Mouse (Mus musculus): Measurements from ENCODE around the gene Olfr560. TPM values are rescaled to one million over a fixed set of nuclear protein-coding genes. Genes with fewer than 3 reads are reported as not detected.

Olfr560 gene
- polyA plus RNA-seq (2014; fragmentation: Nextera tagmentation; extraction: Ambion mirVana): not detected in 2 replicates

GRCm38 (mm10) chr7:102759266-102759665 is at the start of gene Olfr560, which contains the start of gene Olfr78:
Gene Olfr560 (minus strand): TSS chr7:102759366.
Gene Olfr78 (minus strand): TSS chr7:102759471.
- ATAC-seq (ENCODE audit: insufficient number of reproducible peaks, insufficient read depth, low FRiP score, low read depth): no peak
- 71% methylated on average over 4 of the region's 4 CpGs for WGBS
- Histone ChIP-seq H3K36me3 (ENCODE audit: control insufficient read depth, insufficient read depth, low read length) (no peaks in the 10 kb centered on the region), H3K4me2 (ENCODE audit: low read length) (no peak within 1 kb of the TSS), H3K9me3 (ENCODE audit: control insufficient read depth, low read length) (no peaks in the 10 kb centered on the region), H3K4me3 (ENCODE audit: control insufficient read depth in 1 of 2, insufficient read depth in 1 of 2, low read depth in 1 of 2, low read length in 2 of 2) (no peak within 1 kb of the TSS), H3K27me3 (ENCODE audit: control insufficient read depth, insufficient read depth, low read length) (no peaks in the 10 kb centered on the region), H3K9ac (ENCODE audit: low read length) (no peak within 1 kb of the TSS), H3K4me1 (ENCODE audit: control insufficient read depth in 2 of 2, insufficient read depth in 2 of 2, low read length in 2 of 2) (no peaks in the 10 kb centered on the region), H3K27ac (replicated peaks in 1 of 2; ENCODE audit: control insufficient read depth in 1 of 2, insufficient read depth in 1 of 2, low read depth in 2 of 2, low read length in 2 of 2) (no peak within 1 kb of the TSS)

- Histone ChIP-seq H3K36me3 (ENCODE audit: control insufficient read depth, insufficient read depth, low read length) (no peaks in the 10 kb centered on the region), H3K4me1 (ENCODE audit: control insufficient read depth in 2 of 2, insufficient read depth in 2 of 2, low read length in 2 of 2) (no peaks in the 10 kb centered on the region), H3K27ac (replicated peaks in 1 of 2; ENCODE audit: control insufficient read depth in 1 of 2, insufficient read depth in 1 of 2, low read depth in 2 of 2, low read length in 2 of 2) (no peak within 1 kb of the TSS), H3K4me3 (ENCODE audit: control insufficient read depth in 1 of 2, insufficient read depth in 1 of 2, low read depth in 1 of 2, low read length in 2 of 2) (no peak within 1 kb of the TSS), H3K9me3 (ENCODE audit: control insufficient read depth, low read length) (no peaks in the 10 kb centered on the region), H3K4me2 (ENCODE audit: low read length) (no peak within 1 kb of the TSS), H3K27me3 (ENCODE audit: control insufficient read depth, insufficient read depth, low read length) (no peaks in the 10 kb centered on the region), H3K9ac (ENCODE audit: low read length) (no peak within 1 kb of the TSS)
- ATAC-seq (ENCODE audit: insufficient number of reproducible peaks, insufficient read depth, low FRiP score, low read depth): no peak
Measured at GRCm38 (mm10) chr7:102803180-102803579, 44.0 kb upstream of the Olfr560 start, which contains the start of gene Olfr564. Gene Olfr564 (plus strand): TSS chr7:102803480.

- Histone ChIP-seq H3K9me3 (ENCODE audit: control insufficient read depth, low read length) (no peaks in the 10 kb centered on the region), H3K4me1 (ENCODE audit: control insufficient read depth in 2 of 2, insufficient read depth in 2 of 2, low read length in 2 of 2) (no peaks in the 10 kb centered on the region), H3K4me2 (ENCODE audit: low read length) (no peak within 1 kb of the TSS), H3K9ac (ENCODE audit: low read length) (no peak within 1 kb of the TSS), H3K36me3 (ENCODE audit: control insufficient read depth, insufficient read depth, low read length) (no peaks in the 10 kb centered on the region), H3K4me3 (ENCODE audit: control insufficient read depth in 1 of 2, insufficient read depth in 1 of 2, low read depth in 1 of 2, low read length in 2 of 2) (no peak within 1 kb of the TSS), H3K27ac (replicated peaks in 1 of 2; ENCODE audit: control insufficient read depth in 1 of 2, insufficient read depth in 1 of 2, low read depth in 2 of 2, low read length in 2 of 2) (no peak within 1 kb of the TSS), H3K27me3 (ENCODE audit: control insufficient read depth, insufficient read depth, low read length) (no peaks in the 10 kb centered on the region)
- ATAC-seq (ENCODE audit: insufficient number of reproducible peaks, insufficient read depth, low FRiP score, low read depth): no peak
- WGBS: 61% methylated on average over 2 of the region's 2 CpGs
Measured at GRCm38 (mm10) chr7:102770921-102771320, 11.8 kb upstream of the Olfr560 start, which contains the start of gene Olfr561. Gene Olfr561 (plus strand): TSS chr7:102771221.

- WGBS: 11% methylated on average over 1 of the region's 1 CpGs
- Histone ChIP-seq H3K9me3 (ENCODE audit: control insufficient read depth, low read length) (no peaks in the 10 kb centered on the region), H3K27ac (replicated peaks in 1 of 2; ENCODE audit: control insufficient read depth in 1 of 2, insufficient read depth in 1 of 2, low read depth in 2 of 2, low read length in 2 of 2) (no peak overlapping the region), H3K4me1 (ENCODE audit: control insufficient read depth in 2 of 2, insufficient read depth in 2 of 2, low read length in 2 of 2) (no peaks in the 10 kb centered on the region), H3K36me3 (ENCODE audit: control insufficient read depth, insufficient read depth, low read length) (no peaks in the 10 kb centered on the region), H3K27me3 (ENCODE audit: control insufficient read depth, insufficient read depth, low read length) (no peaks in the 10 kb centered on the region), H3K9ac (ENCODE audit: low read length) (no peak overlapping the region), H3K4me3 (ENCODE audit: control insufficient read depth in 1 of 2, insufficient read depth in 1 of 2, low read depth in 1 of 2, low read length in 2 of 2) (no peak overlapping the region), H3K4me2 (ENCODE audit: low read length) (no peak overlapping the region)
- ATAC-seq (ENCODE audit: insufficient number of reproducible peaks, insufficient read depth, low FRiP score, low read depth): no peak
Measured at GRCm38 (mm10) chr7:102752086-102752485, 7.1 kb downstream of the Olfr560 start.

- Histone ChIP-seq H3K27ac (replicated peaks in 1 of 2; ENCODE audit: control insufficient read depth in 1 of 2, insufficient read depth in 1 of 2, low read depth in 2 of 2, low read length in 2 of 2) (no peak overlapping the region), H3K9ac (ENCODE audit: low read length) (no peak overlapping the region), H3K4me1 (ENCODE audit: control insufficient read depth in 2 of 2, insufficient read depth in 2 of 2, low read length in 2 of 2) (no peaks in the 10 kb centered on the region), H3K27me3 (ENCODE audit: control insufficient read depth, insufficient read depth, low read length) (no peaks in the 10 kb centered on the region), H3K4me3 (ENCODE audit: control insufficient read depth in 1 of 2, insufficient read depth in 1 of 2, low read depth in 1 of 2, low read length in 2 of 2) (no peak overlapping the region), H3K4me2 (ENCODE audit: low read length) (no peak overlapping the region), H3K36me3 (ENCODE audit: control insufficient read depth, insufficient read depth, low read length) (no peaks in the 10 kb centered on the region), H3K9me3 (ENCODE audit: control insufficient read depth, low read length) (no peaks in the 10 kb centered on the region)
- no peak for ATAC-seq (ENCODE audit: insufficient number of reproducible peaks, insufficient read depth, low FRiP score, low read depth)
- WGBS: 30% methylated on average over 2 of the region's 2 CpGs
Measured at GRCm38 (mm10) chr7:102737705-102738104, 21.5 kb downstream of the Olfr560 start.

GRCm38 (mm10) chr7:102733793-102734192 is 25.4 kb downstream of the Olfr560 start:
- no peaks in the 10 kb centered on the region for H3K9me3 ChIP-seq (ENCODE audit: control insufficient read depth, low read length)
- no peaks in the 10 kb centered on the region for H3K27me3 ChIP-seq (ENCODE audit: control insufficient read depth, insufficient read depth, low read length)
- no peaks in the 10 kb centered on the region for H3K36me3 ChIP-seq (ENCODE audit: control insufficient read depth, insufficient read depth, low read length)
- H3K27ac ChIP-seq (replicated peaks in 1 of 2; ENCODE audit: control insufficient read depth in 1 of 2, insufficient read depth in 1 of 2, low read depth in 2 of 2, low read length in 2 of 2): no peak overlapping the region
- no peak overlapping the region for H3K4me2 ChIP-seq (ENCODE audit: low read length)
- no peak overlapping the region for H3K4me3 ChIP-seq (ENCODE audit: control insufficient read depth in 1 of 2, insufficient read depth in 1 of 2, low read depth in 1 of 2, low read length in 2 of 2)
- no peak for ATAC-seq (ENCODE audit: insufficient number of reproducible peaks, insufficient read depth, low FRiP score, low read depth)
- WGBS: 37% methylated on average over 1 of the region's 1 CpGs
- H3K9ac ChIP-seq (ENCODE audit: low read length): no peak overlapping the region
- H3K4me1 ChIP-seq (ENCODE audit: control insufficient read depth in 2 of 2, insufficient read depth in 2 of 2, low read length in 2 of 2): no peaks in the 10 kb centered on the region

- H3K36me3 ChIP-seq (ENCODE audit: control insufficient read depth, insufficient read depth, low read length): no peaks in the 10 kb centered on the region
- no peak within 1 kb of the TSS for H3K4me2 ChIP-seq (ENCODE audit: low read length)
- no peak within 1 kb of the TSS for H3K4me3 ChIP-seq (ENCODE audit: control insufficient read depth in 1 of 2, insufficient read depth in 1 of 2, low read depth in 1 of 2, low read length in 2 of 2)
- no peak within 1 kb of the TSS for H3K27ac ChIP-seq (replicated peaks in 1 of 2; ENCODE audit: control insufficient read depth in 1 of 2, insufficient read depth in 1 of 2, low read depth in 2 of 2, low read length in 2 of 2)
- H3K9me3 ChIP-seq (ENCODE audit: control insufficient read depth, low read length): no peaks in the 10 kb centered on the region
- ATAC-seq (ENCODE audit: insufficient number of reproducible peaks, insufficient read depth, low FRiP score, low read depth): no peak
- H3K9ac ChIP-seq (ENCODE audit: low read length): no peak within 1 kb of the TSS
- H3K4me1 ChIP-seq (ENCODE audit: control insufficient read depth in 2 of 2, insufficient read depth in 2 of 2, low read length in 2 of 2): no peaks in the 10 kb centered on the region
- no peaks in the 10 kb centered on the region for H3K27me3 ChIP-seq (ENCODE audit: control insufficient read depth, insufficient read depth, low read length)
Measured at GRCm38 (mm10) chr7:102727391-102727790, 31.8 kb downstream of the Olfr560 start, which contains the start of gene Olfr559. Gene Olfr559 (minus strand): TSS chr7:102727491.

GRCm38 (mm10) chr7:102718970-102719369 is 40.2 kb downstream of the Olfr560 start, which contains the start of gene Olfr33:
Gene Olfr33 (minus strand): TSS chr7:102719070.
- H3K9me3 ChIP-seq (ENCODE audit: control insufficient read depth, low read length): no peaks in the 10 kb centered on the region
- no peaks in the 10 kb centered on the region for H3K4me1 ChIP-seq (ENCODE audit: control insufficient read depth in 2 of 2, insufficient read depth in 2 of 2, low read length in 2 of 2)
- no peak within 1 kb of the TSS for H3K27ac ChIP-seq (replicated peaks in 1 of 2; ENCODE audit: control insufficient read depth in 1 of 2, insufficient read depth in 1 of 2, low read depth in 2 of 2, low read length in 2 of 2)
- H3K9ac ChIP-seq (ENCODE audit: low read length): no peak within 1 kb of the TSS
- no peak within 1 kb of the TSS for H3K4me3 ChIP-seq (ENCODE audit: control insufficient read depth in 1 of 2, insufficient read depth in 1 of 2, low read depth in 1 of 2, low read length in 2 of 2)
- H3K36me3 ChIP-seq (ENCODE audit: control insufficient read depth, insufficient read depth, low read length): no peaks in the 10 kb centered on the region
- WGBS: 39% methylated on average over 1 of the region's 1 CpGs
- H3K4me2 ChIP-seq (ENCODE audit: low read length): no peak within 1 kb of the TSS
- H3K27me3 ChIP-seq (ENCODE audit: control insufficient read depth, insufficient read depth, low read length): no peaks in the 10 kb centered on the region
- no peak for ATAC-seq (ENCODE audit: insufficient number of reproducible peaks, insufficient read depth, low FRiP score, low read depth)

Measured in heart, embryonic 14.5 days (tissue).